Mouse (Mus musculus) ZHBTc4 (cell line): ENCODE measurements at regions not wholly inside any gene's neighbourhood (a gene's known extent, or its start where the extent isn't known, plus 50 kb on each side); places are given as distances from the start of the nearest gene placed in this dataset.

Experiments used
- DNase-seq: peaks from one replicate; pipeline ENCODE4 v3.0.0-alpha.2; 2011; ENCODE audit warnings: low read depth, low spot score

DNA sequence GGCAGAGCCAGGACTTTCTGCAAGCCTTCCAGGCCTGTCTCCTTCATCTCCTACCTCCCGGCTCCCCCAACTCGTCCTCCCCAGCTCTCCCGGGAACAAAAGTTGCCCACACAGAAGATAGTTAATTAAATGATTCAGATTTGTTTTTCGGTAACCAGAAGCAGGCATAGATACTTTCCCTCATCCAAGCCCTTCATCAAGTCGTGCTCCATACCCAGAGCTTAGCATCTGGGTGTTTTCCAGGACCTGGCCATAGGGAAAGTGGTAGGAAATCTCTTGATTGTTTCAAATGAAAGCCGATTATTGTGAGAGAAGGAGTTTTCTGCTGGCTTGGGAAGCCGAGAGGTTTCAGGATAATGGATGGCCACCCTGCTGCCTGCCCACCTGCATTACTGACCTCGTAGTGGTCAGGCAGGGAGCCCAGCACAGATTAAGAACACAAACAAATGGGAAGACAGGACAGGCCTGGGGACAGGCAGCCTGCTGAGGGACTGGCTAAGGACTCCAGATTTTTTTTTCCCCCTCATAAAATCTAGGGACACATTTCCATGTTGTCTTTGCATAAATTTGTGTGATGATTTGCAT lies 142.2 kb upstream of the Cadm1 start:
- no peak for DNase-seq

- DNase-seq: no peak
These were observed 140.1 kb upstream of the Cadm1 start for GRCm38 (mm10) chr9:47389901-47390300.

- no peak for DNase-seq
These were observed 138.3 kb upstream of the Cadm1 start for GRCm38 (mm10) chr9:47391669-47392068.

- DNase-seq: no peak
These were observed 130.4 kb upstream of the Cadm1 start for GRCm38 (mm10) chr9:47399598-47399997.

DNA sequence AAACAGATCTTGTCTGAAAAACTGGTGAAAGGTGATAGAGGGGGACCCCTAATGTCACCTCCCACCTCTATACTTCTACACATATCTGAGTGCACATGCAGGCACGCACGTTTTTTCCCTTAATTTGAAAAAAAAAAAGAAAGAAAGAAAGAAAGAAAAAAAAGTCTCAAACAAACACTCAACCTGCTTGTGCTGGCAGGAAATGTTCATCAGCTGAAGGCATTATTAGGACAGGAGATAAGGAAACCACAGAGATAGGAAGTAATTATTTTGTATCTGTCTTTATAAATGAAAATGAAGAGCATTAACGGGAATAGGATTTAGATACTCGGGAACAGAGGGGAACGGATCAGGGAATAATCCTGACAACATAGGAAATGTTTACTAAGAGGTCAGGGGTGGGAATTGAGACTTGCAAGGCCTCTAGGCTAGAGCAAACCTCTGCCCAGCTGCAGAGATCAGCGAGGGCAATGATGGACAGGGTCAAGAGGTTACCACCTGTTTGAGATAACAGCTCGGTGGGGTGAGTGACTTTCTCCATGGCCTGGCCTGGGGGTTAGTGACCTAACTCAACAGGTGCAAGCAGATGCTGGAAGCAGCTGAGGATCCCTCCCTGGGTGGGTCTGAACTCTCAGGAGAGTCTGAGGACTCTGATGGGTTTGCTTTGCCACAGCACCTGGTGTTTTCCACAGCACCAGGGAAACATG lies 129.7 kb upstream of the Cadm1 start:
- DNase-seq: no peak

DNA sequence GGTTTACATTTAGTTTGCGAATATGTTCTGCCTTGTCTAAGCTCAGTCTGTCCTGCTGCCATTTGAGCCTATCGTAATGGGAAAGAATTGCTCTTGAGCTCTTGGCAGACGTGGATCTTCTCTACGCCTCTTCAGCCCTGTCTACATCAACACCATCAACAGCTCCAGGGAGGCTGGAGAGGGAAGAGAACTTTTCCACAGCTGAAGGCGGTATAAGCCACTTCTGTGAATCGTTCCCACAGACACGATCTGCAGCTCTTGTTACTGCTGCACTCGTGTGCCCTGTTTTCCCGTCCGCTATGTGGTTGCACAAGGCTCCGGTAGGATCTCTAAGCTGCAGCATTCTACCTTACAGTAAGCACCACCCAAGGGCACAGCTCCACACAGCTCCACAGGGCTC lies 128.5 kb upstream of the Cadm1 start:
- DNase-seq: no peak

GRCm38 (mm10) chr9:47403317-47403716 lies 126.7 kb upstream of the Cadm1 start:
- no peak for DNase-seq

- no peak for DNase-seq
These were observed 125.2 kb upstream of the Cadm1 start for GRCm38 (mm10) chr9:47404821-47405220.

GRCm38 (mm10) chr9:47405547-47405946 lies 124.4 kb upstream of the Cadm1 start:
- DNase-seq: no peak

GRCm38 (mm10) chr9:47407007-47407670 lies 122.8 kb upstream of the Cadm1 start:
- DNase-seq: no peak

DNA sequence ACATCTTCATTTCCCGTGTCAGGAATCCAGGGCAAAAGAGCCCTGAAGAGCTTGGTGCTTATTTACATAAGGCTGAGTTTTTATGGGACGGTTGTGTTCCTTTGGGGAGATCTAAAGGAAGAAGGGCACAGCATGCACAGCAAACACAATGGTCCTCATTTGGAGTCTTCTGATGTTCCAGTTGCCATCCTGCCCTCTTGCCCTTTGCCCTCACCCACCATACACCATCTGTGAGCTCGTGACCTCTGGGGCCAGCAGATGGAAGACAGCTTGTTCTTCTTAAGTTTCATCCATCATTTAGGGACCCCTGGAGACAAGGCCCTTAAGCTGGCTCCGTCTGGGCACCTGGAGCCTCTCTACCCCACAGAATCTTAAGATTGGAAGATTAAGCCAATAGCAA lies 121.9 kb upstream of the Cadm1 start:
- DNase-seq: no peak

- no peak for DNase-seq
These were observed 120.4 kb upstream of the Cadm1 start for GRCm38 (mm10) chr9:47409579-47409978.

- DNase-seq: no peak
These were observed 117.2 kb upstream of the Cadm1 start for GRCm38 (mm10) chr9:47412786-47413185.

GRCm38 (mm10) chr9:47414350-47414988 lies 115.5 kb upstream of the Cadm1 start:
- no peak for DNase-seq

- DNase-seq: no peak
These were observed 107.8 kb upstream of the Cadm1 start for GRCm38 (mm10) chr9:47422151-47422599.

GRCm38 (mm10) chr9:47422741-47423461 lies 107.1 kb upstream of the Cadm1 start:
- no peak for DNase-seq

GRCm38 (mm10) chr9:47423462-47423832 lies 106.5 kb upstream of the Cadm1 start:
- DNase-seq: no peak

DNA sequence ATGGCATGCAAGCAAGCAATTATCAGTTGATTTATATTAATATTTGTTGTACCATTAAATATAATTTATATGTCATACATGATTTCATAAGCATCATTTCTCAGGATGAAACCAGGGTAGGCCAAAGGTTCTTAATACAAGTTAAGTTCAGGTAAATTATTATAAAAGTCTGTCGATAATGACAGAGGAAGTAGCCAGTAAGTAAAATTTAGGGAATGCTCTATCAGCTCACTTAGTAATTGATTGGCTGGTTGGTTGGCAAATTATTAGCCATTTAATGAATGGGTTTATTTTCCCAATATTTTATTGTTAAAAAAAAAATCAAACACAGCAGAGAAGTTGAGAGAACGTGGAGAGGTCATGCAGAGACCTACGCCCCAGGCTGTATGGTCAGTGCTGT lies 105.8 kb upstream of the Cadm1 start:
- DNase-seq: no peak

DNA sequence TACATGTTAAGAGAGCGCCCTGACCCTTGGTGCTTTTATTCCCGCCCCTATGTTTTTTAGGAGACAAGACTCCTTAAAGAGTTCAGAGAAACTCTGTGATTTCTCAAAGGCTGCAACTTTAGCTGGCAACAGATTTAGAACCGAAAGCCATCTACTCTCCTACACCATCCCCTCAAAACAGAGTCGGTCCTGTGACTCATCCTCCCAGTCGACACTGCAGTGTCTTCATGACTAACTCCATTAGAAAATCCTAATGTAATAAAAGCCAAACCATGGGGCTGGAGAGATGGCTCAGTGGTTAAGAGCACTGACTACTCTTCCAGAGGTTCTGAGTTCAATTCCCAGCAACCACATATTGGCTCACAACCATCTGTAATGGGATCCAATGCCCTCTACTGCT lies 103.3 kb upstream of the Cadm1 start:
- DNase-seq: no peak

DNA sequence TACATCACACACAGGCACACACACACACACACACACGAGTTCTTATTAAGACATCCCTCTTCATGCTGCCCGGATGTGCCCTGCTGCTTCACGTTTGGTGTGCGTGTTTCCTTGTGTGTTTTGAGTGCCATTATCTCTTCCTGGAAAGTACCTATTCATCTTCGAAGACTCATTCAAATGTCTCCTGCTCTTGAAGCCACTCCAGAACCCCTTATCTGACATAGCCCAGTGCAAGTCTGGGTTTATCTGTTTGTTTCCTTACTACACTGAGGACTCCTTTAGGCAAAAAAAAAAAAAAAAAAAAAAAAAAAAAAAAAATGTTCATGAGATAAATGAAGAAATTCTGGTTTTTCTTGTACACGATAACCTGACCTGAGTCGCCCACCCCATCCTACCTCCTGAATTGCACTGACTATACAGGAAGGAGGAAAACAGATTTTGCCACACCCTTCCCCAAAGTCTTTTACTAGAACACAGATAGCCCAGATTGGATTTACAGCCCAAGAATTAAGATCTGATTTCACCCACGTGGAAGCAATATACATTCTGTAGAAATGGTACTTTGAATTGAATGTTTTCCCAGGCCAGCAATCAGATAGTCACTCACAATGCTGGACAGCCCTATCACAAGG lies 101.1 kb upstream of the Cadm1 start:
- no peak for DNase-seq

GRCm38 (mm10) chr9:47429691-47430090 lies 100.3 kb upstream of the Cadm1 start:
- DNase-seq: no peak
